Comparison of ENCODE assay signal across 18 mouse cellular contexts in the genomic region with DNA sequence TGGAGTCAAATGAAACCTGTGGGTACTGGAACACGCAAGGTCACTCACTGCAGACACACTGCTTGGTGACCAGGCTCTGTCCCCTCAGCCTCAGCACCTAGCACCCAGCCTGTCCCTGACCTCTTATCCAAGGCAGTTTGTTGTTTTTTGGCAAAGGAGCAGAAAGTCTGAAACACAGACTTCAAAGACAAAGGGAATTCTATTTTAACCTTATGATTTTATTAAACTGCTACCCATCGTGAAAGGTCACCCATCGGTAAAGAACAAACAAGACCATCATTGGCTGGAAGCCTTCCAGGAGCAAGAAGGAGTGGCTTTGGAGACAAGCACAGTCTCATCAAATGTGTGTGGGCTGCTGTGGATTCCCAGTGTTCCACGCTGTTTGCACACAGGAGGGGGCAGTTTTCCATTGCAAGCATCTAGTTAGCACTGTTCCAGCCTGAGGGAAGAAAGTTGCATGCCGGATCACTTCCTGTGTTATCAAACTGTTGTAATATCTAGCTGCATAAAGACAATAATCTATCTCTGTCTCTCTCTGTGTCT.
DNase-seq lines count a peak whose midpoint lies in the region; ATAC-seq and TF ChIP-seq lines count a peak whose summit lies in the region.
"Had no signal": no experiment of that assay in that cellular context is flagged by ENCODE, and none has a peak within 500 bp of the region (broad histone marks: within the 10 kb centered on the region; RNA-seq: fewer than 3 reads in every experiment).

No protein-coding gene starts in this region.

- no peaks in the 10 kb centered on the region for H3K4me1 ChIP-seq in hindbrain, postnatal 0 days (ENCODE audit: insufficient read depth, low read length)
- no peaks in the 10 kb centered on the region for H3K4me1 ChIP-seq in hindbrain, embryonic 12.5 days
- no peaks in the 10 kb centered on the region for H3K4me1 ChIP-seq in lung, adult 2 months (ENCODE audit: control insufficient read depth, insufficient read depth, low read length)
- H3K4me1 ChIP-seq in forebrain, embryonic 14.5 days (ENCODE audit: control insufficient read depth, insufficient read depth, low read length): no peaks in the 10 kb centered on the region
- H3K4me1 ChIP-seq: forebrain, embryonic 10.5 days; hindbrain, embryonic 13.5 days; intestine, embryonic 15.5 days had no signal

- no peak overlapping the region for H3K27ac ChIP-seq in hindbrain, postnatal 0 days
- H3K27ac ChIP-seq in hindbrain, embryonic 12.5 days: no peak overlapping the region
- no peak overlapping the region for H3K27ac ChIP-seq in forebrain, embryonic 14.5 days (ENCODE audit: low read depth, low read length)
- H3K27ac ChIP-seq: embryonic facial prominence, embryonic 13.5 days; forebrain, embryonic 10.5 days; hindbrain, embryonic 13.5 days; intestine, embryonic 15.5 days had no signal

- H3K36me3 ChIP-seq in hindbrain, postnatal 0 days (ENCODE audit: insufficient read depth, low read length): no peaks in the 10 kb centered on the region
- H3K36me3 ChIP-seq in hindbrain, embryonic 12.5 days: no peaks in the 10 kb centered on the region
- no peaks in the 10 kb centered on the region for H3K36me3 ChIP-seq in forebrain, embryonic 14.5 days (ENCODE audit: control insufficient read depth, insufficient read depth, low read length)
- H3K36me3 ChIP-seq: embryonic facial prominence, embryonic 13.5 days; forebrain, embryonic 10.5 days; hindbrain, embryonic 13.5 days; intestine, embryonic 15.5 days had no signal

- POLR2A ChIA-PET in Patski (lab: Charles Lee): interaction anchor here (0.5 kb wide), 1 partner anchor 356 kb away, joined by 5 read pairs; no protein-coding TSS in a partner anchor

- H3K9me3 ChIP-seq in hindbrain, postnatal 0 days (ENCODE audit: low read length): no peaks in the 10 kb centered on the region
- H3K9me3 ChIP-seq in hindbrain, embryonic 12.5 days (replicated peaks): no peaks in the 10 kb centered on the region
- H3K9me3 ChIP-seq in forebrain, embryonic 14.5 days (replicated peaks; ENCODE audit: control insufficient read depth, low read length): no peaks in the 10 kb centered on the region
- H3K9me3 ChIP-seq: embryonic facial prominence, embryonic 13.5 days; forebrain, embryonic 10.5 days; hindbrain, embryonic 13.5 days; intestine, embryonic 15.5 days had no signal

- no peak for TF ChIP-seq CTCF in hindbrain, postnatal 0 days (IDR thresholded peaks at IDR 0.05; ENCODE audit: low read depth)
- TF ChIP-seq CTCF in lung, adult 2 months (IDR thresholded peaks at IDR 0.05; ENCODE audit: insufficient read depth, low read length): no peak
- TF ChIP-seq CTCF in Patski (IDR thresholded peaks at IDR 0.05): no peak

- no peak overlapping the region for H3K9ac ChIP-seq in hindbrain, postnatal 0 days (replicated peaks; ENCODE audit: low read length)
- no peak overlapping the region for H3K9ac ChIP-seq in hindbrain, embryonic 12.5 days
- no peak overlapping the region for H3K9ac ChIP-seq in forebrain, embryonic 14.5 days (ENCODE audit: low read length)
- H3K9ac ChIP-seq: embryonic facial prominence, embryonic 13.5 days; hindbrain, embryonic 13.5 days; intestine, embryonic 15.5 days had no signal

- H3K4me2 ChIP-seq in hindbrain, postnatal 0 days (ENCODE audit: low read depth, low read length): no peak overlapping the region
- H3K4me2 ChIP-seq in hindbrain, embryonic 12.5 days (replicated peaks): no peak overlapping the region
- H3K4me2 ChIP-seq in forebrain, embryonic 14.5 days (ENCODE audit: low read length): no peak overlapping the region
- H3K4me2 ChIP-seq: embryonic facial prominence, embryonic 13.5 days; hindbrain, embryonic 13.5 days; intestine, embryonic 15.5 days had no signal

- CTCF ChIA-PET in Patski (lab: Charles Lee): interaction anchor here (1.0 to 1.1 kb wide), 2 partner anchors 16 to 364 kb away, joined by 3 read pairs; no protein-coding TSS in a partner anchor

- no peak for TF ChIP-seq POLR2A in lung, adult 2 months (IDR thresholded peaks at IDR 0.05; ENCODE audit: borderline replicate concordance, extremely low read depth, low read depth, low read length)

- no peak for ATAC-seq in hindbrain, postnatal 0 days
- no peak for ATAC-seq in hindbrain, embryonic 12.5 days (ENCODE audit: low FRiP score)
- ATAC-seq in Patski: peak; percentile 45
- ATAC-seq in forebrain, embryonic 14.5 days: no peak
- ATAC-seq: intestine, embryonic 15.5 days had no signal

- H3K4me3 ChIP-seq in hindbrain, postnatal 0 days (ENCODE audit: low read length): no peak overlapping the region
- H3K4me3 ChIP-seq in hindbrain, embryonic 12.5 days: no peak overlapping the region
- H3K4me3 ChIP-seq in lung, adult 2 months (replicated peaks; ENCODE audit: extremely low read depth, low read depth, low read length): no peak overlapping the region
- no peak overlapping the region for H3K4me3 ChIP-seq in forebrain, embryonic 14.5 days (ENCODE audit: low read depth, low read length)
- H3K4me3 ChIP-seq: embryonic facial prominence, embryonic 13.5 days; forebrain, embryonic 10.5 days; hindbrain, embryonic 13.5 days; intestine, embryonic 15.5 days had no signal

- peak; percentile 25 for DNase-seq in hindbrain, postnatal 0 days (ENCODE audit: low spot score)
- DNase-seq in lung, postnatal 10 days: peak; percentile 25
- no peak for DNase-seq in lung, adult 2 months
- no peak for DNase-seq in Patski (ENCODE audit: low read depth, low spot score)
- peak; percentile 37 for DNase-seq in brain, adult 2 months (ENCODE audit: low read depth, low spot score)
- no peak for DNase-seq in forebrain, embryonic 14.5 days (ENCODE audit: low spot score)
- no peak for DNase-seq in right cerebral cortex, postnatal 14 days
- DNase-seq: cerebellum, adult 2 months; gastrocnemius, postnatal 25 days; kidney, postnatal 10 days; layer of hippocampus, adult 9-11 months; right cerebral cortex, postnatal 25 days; thymus, postnatal 4 days had no signal

- 52% methylated on average over 5 of the region's 5 CpGs for WGBS in hindbrain, postnatal 0 days
- 56% methylated on average over 5 of the region's 5 CpGs for WGBS in hindbrain, embryonic 12.5 days
- 41% methylated on average over 5 of the region's 5 CpGs for WGBS in lung, adult 2 months
- WGBS in forebrain, embryonic 14.5 days: 64% methylated on average over 5 of the region's 5 CpGs

- in situ Hi-C loops in Patski (cut with MboI; ENCODE audit: low pct_unique_long_range_greater_than_20kb): no loop called here

- no peaks in the 10 kb centered on the region for H3K27me3 ChIP-seq in hindbrain, postnatal 0 days (ENCODE audit: insufficient read depth, low read length)
- no peaks in the 10 kb centered on the region for H3K27me3 ChIP-seq in hindbrain, embryonic 12.5 days
- H3K27me3 ChIP-seq in Patski: no peaks in the 10 kb centered on the region
- no peaks in the 10 kb centered on the region for H3K27me3 ChIP-seq in forebrain, embryonic 14.5 days (replicated peaks; ENCODE audit: control insufficient read depth, insufficient read depth, low read length)
- H3K27me3 ChIP-seq: embryonic facial prominence, embryonic 13.5 days; hindbrain, embryonic 13.5 days; intestine, embryonic 15.5 days had no signal

Comparison
In these comparisons a context has a peak if more than half of its experiments do, and no peak if none do; other contexts are left out.
1. DNase-seq: peak in hindbrain, postnatal 0 days (single experiment), lung, postnatal 10 days (single experiment) and brain, adult 2 months (single experiment); none in lung, adult 2 months (single experiment), Patski (single experiment), forebrain, embryonic 14.5 days (single experiment) and right cerebral cortex, postnatal 14 days (single experiment).